Mouse (Mus musculus): ENCODE measurements at regions not wholly inside any gene's neighbourhood (a gene's known extent, or its start where the extent isn't known, plus 50 kb on each side); places are given as distances from the start of the nearest gene placed in this dataset.

DNA sequence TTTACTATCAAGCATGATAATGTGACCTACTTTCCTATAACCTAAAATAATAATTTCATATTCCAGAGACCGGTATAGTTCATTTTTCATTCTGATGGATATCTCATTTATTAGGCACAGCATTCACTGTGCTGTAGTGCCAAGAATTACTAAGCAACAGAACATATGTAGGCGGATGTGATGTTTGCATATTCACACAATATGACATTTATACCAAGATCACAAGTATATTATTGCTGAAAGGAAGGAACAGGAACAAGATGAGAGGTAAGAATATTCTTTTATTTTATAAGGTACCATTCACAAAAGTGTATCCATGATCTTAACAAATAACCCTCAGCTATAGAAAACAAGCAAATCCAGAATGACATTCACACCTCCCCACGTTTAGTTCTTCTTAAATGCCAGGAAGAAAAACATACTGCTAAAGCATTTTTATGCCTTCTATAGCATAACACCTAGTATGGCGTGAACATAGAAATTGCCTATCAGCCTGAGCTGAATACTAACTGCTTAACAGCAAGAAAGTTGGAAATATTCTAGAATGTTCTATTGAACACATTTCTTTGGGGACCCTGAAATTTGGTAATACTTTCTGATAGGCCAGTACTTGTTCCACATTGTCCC lies 1062.8 kb upstream of the Acvr2a start:
- TF ChIP-seq POLR2A (IDR thresholded peaks at IDR 0.05; ENCODE audit: low read depth, low read length) (no peak), CTCF (conservative IDR thresholded peaks at IDR 0.05; ENCODE audit: insufficient read depth, insufficient read length, low read depth, low read length) (no peak)

Data from kidney, adult 2 months (tissue).